Mouse (Mus musculus): Measurements from ENCODE around the gene Tmem108.

- TF ChIP-seq CTCF (IDR thresholded peaks at IDR 0.05) (no peak), EP300 (IDR thresholded peaks at IDR 0.05; ENCODE audit: insufficient read depth, low read depth, low read length) (no peak)
Observed at GRCm38 (mm10) chr9:103758246-103758645, 3.4 kb downstream of the Tmem108 start.
